Comparison of ENCODE assay signal across 8 mouse cellular contexts in the genomic region with DNA sequence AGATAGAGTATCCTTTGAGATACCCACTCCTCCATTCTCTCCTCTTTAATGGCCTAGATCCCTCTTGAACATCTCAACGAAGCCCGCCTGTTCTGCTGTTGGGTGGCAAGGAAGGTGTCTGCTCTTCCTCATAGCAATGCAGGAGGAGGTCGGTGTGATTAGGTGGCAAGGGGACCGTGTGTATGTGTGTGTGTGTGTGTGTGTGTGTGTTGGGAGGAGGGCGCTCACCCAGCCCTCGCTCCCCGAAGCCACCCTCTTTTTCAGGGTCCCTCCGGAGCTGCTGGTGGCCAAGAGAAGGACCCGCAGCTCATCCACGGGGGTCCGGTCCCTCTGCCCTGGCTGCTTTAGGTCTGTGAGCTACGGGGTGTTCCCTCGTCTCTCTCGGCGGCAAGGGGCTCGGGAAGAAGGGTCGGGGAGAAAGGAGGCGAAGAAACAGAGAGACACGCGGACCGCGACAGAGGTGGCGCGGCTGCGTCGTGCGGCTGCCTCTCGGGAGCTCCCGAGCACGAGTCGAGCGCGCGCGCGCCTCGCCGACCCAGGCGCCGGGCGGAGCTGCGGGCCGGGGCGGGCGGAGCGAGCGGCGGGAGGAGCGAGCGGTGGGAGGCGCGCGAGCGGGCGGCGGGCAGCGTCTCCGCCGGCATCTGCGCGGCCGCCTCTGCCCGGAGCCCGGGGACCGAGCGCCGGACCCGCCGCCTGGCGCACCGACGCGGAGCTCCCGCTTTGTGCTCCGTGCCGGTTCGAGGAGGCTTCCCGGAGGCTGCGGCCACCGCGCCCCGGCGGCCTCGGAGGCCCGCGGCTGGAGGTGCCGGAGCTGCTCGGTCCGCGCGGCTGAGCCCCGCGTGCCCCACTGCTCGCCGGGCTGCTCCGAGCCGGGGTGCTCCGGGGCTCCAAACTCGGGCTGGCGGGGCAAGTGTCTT. TPM values are rescaled to one million over a fixed set of nuclear protein-coding genes. Genes with fewer than 3 reads are reported as not detected.
A peak's percentile ranks its signal among the peaks of the same experiment; 100 is the strongest.
DNase-seq lines count a peak whose midpoint lies in the region; ATAC-seq and TF ChIP-seq lines count a peak whose summit lies in the region.

A gene (plus strand): TSS at position 547 of the 917 bp plus-strand sequence.

- peak within 1 kb of the TSS; percentile 77 for H3K27ac ChIP-seq in embryonic facial prominence, embryonic 14.5 days (replicated peaks; ENCODE audit: low read depth, low read length)
- peak within 1 kb of the TSS; percentile 90 for H3K27ac ChIP-seq in heart, embryonic 10.5 days
- H3K27ac ChIP-seq in kidney, embryonic 14.5 days (ENCODE audit: low read depth, low read length): peak within 1 kb of the TSS; percentile 55; the same call in 1 of the 2 replicates
- H3K27ac ChIP-seq in liver, embryonic 11.5 days (ENCODE audit: low read depth, low read length): no peak within 1 kb of the TSS

- no peaks in the 10 kb centered on the region for H3K36me3 ChIP-seq in embryonic facial prominence, embryonic 14.5 days (ENCODE audit: control insufficient read depth, insufficient read depth, low read length)
- H3K36me3 ChIP-seq in heart, embryonic 10.5 days: no peaks in the 10 kb centered on the region
- no peaks in the 10 kb centered on the region for H3K36me3 ChIP-seq in kidney, embryonic 14.5 days (ENCODE audit: control insufficient read depth, insufficient read depth, low read length)
- no peaks in the 10 kb centered on the region for H3K36me3 ChIP-seq in liver, embryonic 11.5 days (ENCODE audit: control insufficient read depth, insufficient read depth, low read length)
- no peaks in the 10 kb centered on the region for H3K36me3 ChIP-seq in myocyte (ENCODE audit: control insufficient read depth, insufficient read depth)

- H3K4me2 ChIP-seq in embryonic facial prominence, embryonic 14.5 days (ENCODE audit: low read depth, low read length): peak within 1 kb of the TSS; percentile 73
- H3K4me2 ChIP-seq in kidney, embryonic 14.5 days (replicated peaks; ENCODE audit: low read depth, low read length): peak within 1 kb of the TSS; percentile 88
- H3K4me2 ChIP-seq in liver, embryonic 11.5 days: peak within 1 kb of the TSS; percentile 96
- H3K4me2 ChIP-seq in myocyte (ENCODE audit: low read depth): peak within 1 kb of the TSS; percentile 97

- DNase-seq in A20 (ENCODE audit: low read depth, low spot score): peak; percentile 86
- DNase-seq in adrenal gland, postnatal 4 days (ENCODE audit: low spot score in 2 of 2): peak; percentile 50 to 57
- DNase-seq in embryonic facial prominence, embryonic 14.5 days (ENCODE audit: low spot score): peak; percentile 92
- peak; percentile 80 for DNase-seq in heart, embryonic 10.5 days (ENCODE audit: low spot score)
- DNase-seq in liver, embryonic 11.5 days (ENCODE audit: low spot score): peak; percentile 76
- DNase-seq in spleen, postnatal 4 days (ENCODE audit: low spot score in 2 of 2): peak; percentile 56 to 81

- peaks cover 12% of the 10 kb centered on the region for H3K4me1 ChIP-seq in embryonic facial prominence, embryonic 14.5 days (ENCODE audit: control insufficient read depth, insufficient read depth, low read length)
- peaks cover 29% of the 10 kb centered on the region for H3K4me1 ChIP-seq in heart, embryonic 10.5 days
- peaks cover 21% of the 10 kb centered on the region for H3K4me1 ChIP-seq in kidney, embryonic 14.5 days (ENCODE audit: control insufficient read depth, insufficient read depth, low read length)
- H3K4me1 ChIP-seq in liver, embryonic 11.5 days (replicated peaks; ENCODE audit: control insufficient read depth, insufficient read depth, low read length): peaks cover 14% of the 10 kb centered on the region

- H3K27me3 ChIP-seq in embryonic facial prominence, embryonic 14.5 days (replicated peaks; ENCODE audit: control insufficient read depth, insufficient read depth, low read length): peaks cover 5% of the 10 kb centered on the region; the same call in 1 of the 2 replicates
- H3K27me3 ChIP-seq in heart, embryonic 10.5 days (ENCODE audit: insufficient read depth, poor library complexity, severe bottlenecking): peaks cover 16% of the 10 kb centered on the region
- peaks cover 9% of the 10 kb centered on the region; the same call in 1 of the 2 replicates for H3K27me3 ChIP-seq in kidney, embryonic 14.5 days (ENCODE audit: control insufficient read depth, insufficient read depth, low read length)
- H3K27me3 ChIP-seq in liver, embryonic 11.5 days (replicated peaks; ENCODE audit: control insufficient read depth, insufficient read depth, low read length): peaks cover 3% of the 10 kb centered on the region
- H3K27me3 ChIP-seq in myocyte (ENCODE audit: control insufficient read depth, insufficient read depth, insufficient read length): no peaks in the 10 kb centered on the region

- H3K4me3 ChIP-seq in embryonic facial prominence, embryonic 14.5 days (ENCODE audit: low read depth, low read length): peak within 1 kb of the TSS; percentile 86
- H3K4me3 ChIP-seq in heart, embryonic 10.5 days: peak within 1 kb of the TSS; percentile 79
- peak within 1 kb of the TSS; percentile 79 for H3K4me3 ChIP-seq in kidney, embryonic 14.5 days (ENCODE audit: low read length)
- peak within 1 kb of the TSS; percentile 77 for H3K4me3 ChIP-seq in liver, embryonic 11.5 days (ENCODE audit: low read depth, low read length)
- peak within 1 kb of the TSS; percentile 68 for H3K4me3 ChIP-seq in myocyte

- ATAC-seq in embryonic facial prominence, embryonic 14.5 days (ENCODE audit: low read depth): peak; percentile 90
- ATAC-seq in kidney, embryonic 14.5 days (ENCODE audit: low FRiP score, low TSS enrichment): peak; percentile 85
- ATAC-seq in liver, embryonic 11.5 days (replicated peaks; ENCODE audit: low FRiP score): peak; percentile 83

- under 1% methylated on average over 44 of the region's 100 CpGs for WGBS in embryonic facial prominence, embryonic 14.5 days
- under 1% methylated on average over 94 of the region's 100 CpGs for WGBS in heart, embryonic 10.5 days
- WGBS in kidney, embryonic 14.5 days: under 1% methylated on average over 75 of the region's 100 CpGs
- WGBS in liver, embryonic 11.5 days: under 1% methylated on average over 89 of the region's 100 CpGs

- peaks cover 33% of the 10 kb centered on the region for H3K79me2 ChIP-seq in myocyte (ENCODE audit: control insufficient read depth, insufficient read depth)

- no peaks in the 10 kb centered on the region for H3K9me3 ChIP-seq in embryonic facial prominence, embryonic 14.5 days (ENCODE audit: control insufficient read depth, low read length)
- no peaks in the 10 kb centered on the region for H3K9me3 ChIP-seq in heart, embryonic 10.5 days
- H3K9me3 ChIP-seq in kidney, embryonic 14.5 days (ENCODE audit: control insufficient read depth, low read length): no peaks in the 10 kb centered on the region
- H3K9me3 ChIP-seq in liver, embryonic 11.5 days (ENCODE audit: control insufficient read depth, low read length): no peaks in the 10 kb centered on the region

- H3ac ChIP-seq in myocyte (ENCODE audit: control insufficient read depth, insufficient read length): peak within 1 kb of the TSS; percentile 58

- peak; percentile 88 for TF ChIP-seq POLR2A in myocyte (IDR thresholded peaks at IDR 0.05; ENCODE audit: insufficient read length, low read depth)

- peak within 1 kb of the TSS; percentile 86 for H3K9ac ChIP-seq in embryonic facial prominence, embryonic 14.5 days (ENCODE audit: low read depth, low read length)
- H3K9ac ChIP-seq in kidney, embryonic 14.5 days (ENCODE audit: low read depth, low read length): peak within 1 kb of the TSS; percentile 84
- peak within 1 kb of the TSS; percentile 70 for H3K9ac ChIP-seq in liver, embryonic 11.5 days (ENCODE audit: low read depth, low read length)

TF ChIP-seq in myocyte, 11 proteins besides CTCF, POLR2A, EP300 and RAD21:
- TF ChIP-seq TCF12 (IDR thresholded peaks at IDR 0.05; ENCODE audit: insufficient read depth, poor library complexity, severe bottlenecking): no peak
- TF ChIP-seq CEBPB (IDR thresholded peaks at IDR 0.05; ENCODE audit: insufficient read depth, poor library complexity, severe bottlenecking): no peak
- TF ChIP-seq E2F4 (IDR thresholded peaks at IDR 0.05; ENCODE audit: insufficient read depth): no peak
- TF ChIP-seq POLR2AphosphoS2 (IDR thresholded peaks at IDR 0.05; ENCODE audit: insufficient read length, low read depth): peak; percentile 77
- no peak for TF ChIP-seq MYOD1 (IDR thresholded peaks at IDR 0.05; ENCODE audit: control insufficient read depth in 1 of 3, insufficient read length in 2 of 3, low read depth in 2 of 3)

RNA-seq across cellular contexts. Expression of the gene that starts here (rescaled TPM):
- total RNA-seq in adrenal gland, postnatal 4 days (2021): 10 to 100 TPM; 39.3 to 40.5 TPM
- polyA plus RNA-seq in embryonic facial prominence, embryonic 14.5 days (2014; fragmentation: Nextera tagmentation; extraction: Ambion mirVana): 38.7 and 40.6 TPM in 2 replicates
- polyA plus RNA-seq in heart, embryonic 10.5 days (2016; fragmentation: Nextera tagmentation; extraction: Ambion mirVana): 13.6 and 15.0 TPM in 2 replicates
- polyA plus RNA-seq in kidney, embryonic 14.5 days (2014; fragmentation: Nextera tagmentation; extraction: Ambion mirVana): 18.0 and 28.8 TPM in 2 replicates
- 12.5 and 13.3 TPM in 2 replicates for polyA plus RNA-seq in liver, embryonic 11.5 days (2014; fragmentation: Nextera tagmentation; extraction: Ambion mirVana)
- polyA plus RNA-seq in myocyte (2012; fragmentation: generic; extraction: Trizol): 16.9 TPM
